Mouse (Mus musculus): ENCODE results near the gene Slc4a8. TPM values are rescaled to one million over a fixed set of nuclear protein-coding genes. Genes with fewer than 3 reads are reported as not detected.

Gene Slc4a8
- polyA plus RNA-seq, 1 experiment, result not detected

DNA sequence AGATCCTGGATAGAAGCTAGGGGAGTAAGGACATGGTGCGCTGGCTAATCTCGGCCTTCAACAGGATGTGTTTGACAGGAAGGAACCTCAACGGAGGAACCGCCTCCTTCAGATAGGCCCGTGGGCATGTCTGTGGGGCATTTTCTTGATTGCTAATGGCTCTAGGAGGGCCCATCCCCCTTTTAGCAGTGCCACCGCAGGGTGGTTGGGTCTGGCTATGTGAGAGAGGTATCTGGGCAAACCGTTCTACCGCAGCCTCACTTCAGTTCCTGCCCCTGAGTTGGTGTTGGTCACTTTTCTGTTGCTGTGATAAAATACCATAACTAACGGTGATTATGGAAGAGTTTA lies 25.6 kb upstream of the Slc4a8 start:
- TF ChIP-seq CTCF (IDR thresholded peaks at IDR 0.05; ENCODE audit: insufficient read depth, low read depth, low read length) (no peak), POLR2A (IDR thresholded peaks at IDR 0.05; ENCODE audit: insufficient read depth, low read depth, low read length) (no peak)
- Histone ChIP-seq H3K27ac (ENCODE audit: insufficient read depth, low read depth, low read length) (no peak overlapping the region), H3K4me1 (ENCODE audit: control insufficient read depth, insufficient read depth, low read length) (0 out of 2 replicates have a peak, but pooled peaks cover 2% of the 10 kb centered on the region), H3K4me3 (ENCODE audit: insufficient read depth, low read depth, low read length) (no peak overlapping the region)
- 82% methylated on average over 9 of the region's 9 CpGs for WGBS

DNA sequence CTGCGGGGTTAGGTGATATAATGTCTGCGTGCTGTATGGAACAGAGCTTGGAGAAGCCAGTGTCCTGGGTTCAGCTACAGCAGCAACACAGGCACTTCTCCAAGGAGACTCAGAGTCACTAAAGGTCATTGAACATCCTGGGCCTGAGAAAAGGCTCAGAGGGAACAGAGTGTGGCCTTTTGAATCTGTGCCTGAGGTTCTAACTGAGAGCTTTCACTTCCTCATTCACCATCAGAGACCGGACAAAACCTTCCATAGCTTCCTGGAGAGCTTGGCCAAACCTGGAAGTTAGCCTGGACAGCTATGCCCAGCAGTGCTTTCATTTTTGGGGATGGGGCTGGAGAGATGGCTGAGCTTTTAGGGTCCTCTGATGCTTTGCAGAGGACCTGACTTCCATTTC lies 23.9 kb upstream of the Slc4a8 start:
- 83% methylated on average over 3 of the region's 3 CpGs for WGBS
- TF ChIP-seq CTCF (IDR thresholded peaks at IDR 0.05; ENCODE audit: insufficient read depth, low read depth, low read length), result no peak
- no peak for TF ChIP-seq POLR2A (IDR thresholded peaks at IDR 0.05; ENCODE audit: insufficient read depth, low read depth, low read length)

GRCm38 (mm10) chr15:100738351-100738781 lies 23.2 kb upstream of the Slc4a8 start:
- 91% methylated on average over 7 of the region's 7 CpGs for WGBS
- no peak for TF ChIP-seq CTCF (IDR thresholded peaks at IDR 0.05; ENCODE audit: insufficient read depth, low read depth, low read length)
- TF ChIP-seq POLR2A (IDR thresholded peaks at IDR 0.05; ENCODE audit: insufficient read depth, low read depth, low read length), result no peak
- Histone ChIP-seq H3K27ac (ENCODE audit: insufficient read depth, low read depth, low read length) (no peak overlapping the region), H3K4me1 (ENCODE audit: control insufficient read depth, insufficient read depth, low read length) (no peaks in the 10 kb centered on the region), H3K4me3 (ENCODE audit: insufficient read depth, low read depth, low read length) (no peak overlapping the region)

More for the DNA sequence above, 23.9 kb upstream of the Slc4a8 start:
- Histone ChIP-seq H3K4me3 (ENCODE audit: insufficient read depth, low read depth, low read length) (no peak overlapping the region), H3K4me1 (ENCODE audit: control insufficient read depth, insufficient read depth, low read length) (0 out of 2 replicates have a peak, but pooled peaks cover 1% of the 10 kb centered on the region), H3K27ac (ENCODE audit: insufficient read depth, low read depth, low read length) (no peak overlapping the region)

DNA sequence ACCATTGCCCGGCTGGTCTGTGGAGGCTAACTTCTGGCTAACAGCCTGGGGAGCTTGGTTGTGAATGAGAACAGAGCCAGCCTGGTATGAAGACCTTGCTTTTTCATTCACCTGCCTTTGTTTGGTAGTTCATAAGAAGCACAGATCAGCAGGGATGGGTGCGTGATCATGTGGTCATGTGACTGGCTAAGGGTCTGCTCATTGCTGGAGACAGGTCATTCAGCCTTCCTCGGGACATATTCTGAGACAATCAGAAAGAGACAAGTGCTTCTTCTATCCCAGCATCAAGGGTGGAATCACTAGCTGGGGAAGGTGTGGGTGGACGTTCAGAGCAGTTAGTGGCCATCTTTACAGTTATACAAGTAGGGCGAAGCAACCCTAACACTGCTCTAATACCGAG lies 22.1 kb upstream of the Slc4a8 start:
- WGBS, result 90% methylated on average over 6 of the region's 6 CpGs
- TF ChIP-seq POLR2A (IDR thresholded peaks at IDR 0.05; ENCODE audit: insufficient read depth, low read depth, low read length) (no peak), CTCF (IDR thresholded peaks at IDR 0.05; ENCODE audit: insufficient read depth, low read depth, low read length) (no peak)
- H3K4me1 ChIP-seq (ENCODE audit: control insufficient read depth, insufficient read depth, low read length), result no peaks in the 10 kb centered on the region
- H3K27ac ChIP-seq (ENCODE audit: insufficient read depth, low read depth, low read length), result no peak overlapping the region
- H3K4me3 ChIP-seq (ENCODE audit: insufficient read depth, low read depth, low read length), result no peak overlapping the region

DNA sequence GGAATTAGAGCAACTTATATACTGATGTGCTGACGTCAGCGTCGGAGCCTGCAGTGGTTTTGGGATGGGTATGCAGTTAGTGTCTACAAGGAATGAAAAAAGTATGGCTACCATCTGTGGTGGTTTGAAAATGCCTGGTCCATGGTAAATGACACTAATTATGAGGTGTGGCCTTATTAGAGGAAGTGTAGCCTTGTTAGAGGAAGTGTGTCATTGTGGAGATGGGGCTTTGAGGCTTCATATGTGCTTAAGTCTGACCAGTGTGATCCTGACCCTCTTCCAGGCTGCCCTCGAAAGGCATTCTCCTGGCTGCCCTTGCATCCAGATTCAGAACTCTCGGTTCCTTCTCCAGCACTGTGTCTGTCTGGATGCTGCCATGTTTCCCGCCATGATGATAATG lies 18.3 kb upstream of the Slc4a8 start:
- TF ChIP-seq CTCF (IDR thresholded peaks at IDR 0.05; ENCODE audit: insufficient read depth, low read depth, low read length), result no peak
- no peak for TF ChIP-seq POLR2A (IDR thresholded peaks at IDR 0.05; ENCODE audit: insufficient read depth, low read depth, low read length)
- 96% methylated on average over 6 of the region's 6 CpGs for WGBS
- H3K4me3 ChIP-seq (ENCODE audit: insufficient read depth, low read depth, low read length), result no peak overlapping the region

DNA sequence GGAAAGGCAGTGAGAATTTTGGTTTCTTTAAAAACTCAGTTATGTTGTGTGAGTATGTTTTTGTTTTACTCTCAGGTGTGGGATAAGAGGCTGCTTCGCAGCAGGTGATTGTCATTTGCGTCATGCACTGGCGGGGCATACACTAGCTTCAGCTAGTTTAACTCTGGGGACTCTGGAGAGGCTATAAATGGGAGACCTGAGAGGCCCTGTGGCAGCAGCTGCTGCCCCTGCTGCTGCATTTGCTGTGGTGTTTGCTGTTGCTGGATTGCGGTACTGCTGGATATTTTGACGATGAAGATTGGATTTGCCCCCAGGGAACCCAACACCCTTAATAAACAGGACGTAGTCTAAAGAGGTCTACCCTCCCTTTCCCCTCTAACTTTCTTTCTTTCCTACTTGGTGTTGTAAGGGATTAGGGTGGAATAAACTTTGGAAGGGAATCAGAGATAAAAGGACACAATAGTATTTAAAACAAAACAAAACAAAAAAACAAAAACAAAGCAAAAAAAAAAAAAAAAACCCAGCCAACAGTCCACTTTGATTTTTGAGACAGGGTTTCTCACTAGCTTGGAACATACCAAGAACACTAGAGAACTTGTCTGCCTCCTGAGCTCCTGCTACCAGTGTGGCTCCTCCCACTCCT lies 14.9 kb upstream of the Slc4a8 start:
- Histone ChIP-seq H3K27ac (ENCODE audit: insufficient read depth, low read depth, low read length) (no peak overlapping the region), H3K4me1 (ENCODE audit: control insufficient read depth, insufficient read depth, low read length) (0 out of 2 replicates have a peak, but pooled peaks cover 2% of the 10 kb centered on the region), H3K4me3 (ENCODE audit: insufficient read depth, low read depth, low read length) (no peak overlapping the region)
- TF ChIP-seq POLR2A (IDR thresholded peaks at IDR 0.05; ENCODE audit: insufficient read depth, low read depth, low read length) (no peak), CTCF (IDR thresholded peaks at IDR 0.05; ENCODE audit: insufficient read depth, low read depth, low read length) (no peak)
- WGBS, result 44% methylated on average over 6 of the region's 6 CpGs

More for the DNA sequence above, 18.3 kb upstream of the Slc4a8 start:
- 0 out of 2 replicates have a peak, but pooled peaks cover 2% of the 10 kb centered on the region for H3K4me1 ChIP-seq (ENCODE audit: control insufficient read depth, insufficient read depth, low read length)
- no peak overlapping the region for H3K27ac ChIP-seq (ENCODE audit: insufficient read depth, low read depth, low read length)

DNA sequence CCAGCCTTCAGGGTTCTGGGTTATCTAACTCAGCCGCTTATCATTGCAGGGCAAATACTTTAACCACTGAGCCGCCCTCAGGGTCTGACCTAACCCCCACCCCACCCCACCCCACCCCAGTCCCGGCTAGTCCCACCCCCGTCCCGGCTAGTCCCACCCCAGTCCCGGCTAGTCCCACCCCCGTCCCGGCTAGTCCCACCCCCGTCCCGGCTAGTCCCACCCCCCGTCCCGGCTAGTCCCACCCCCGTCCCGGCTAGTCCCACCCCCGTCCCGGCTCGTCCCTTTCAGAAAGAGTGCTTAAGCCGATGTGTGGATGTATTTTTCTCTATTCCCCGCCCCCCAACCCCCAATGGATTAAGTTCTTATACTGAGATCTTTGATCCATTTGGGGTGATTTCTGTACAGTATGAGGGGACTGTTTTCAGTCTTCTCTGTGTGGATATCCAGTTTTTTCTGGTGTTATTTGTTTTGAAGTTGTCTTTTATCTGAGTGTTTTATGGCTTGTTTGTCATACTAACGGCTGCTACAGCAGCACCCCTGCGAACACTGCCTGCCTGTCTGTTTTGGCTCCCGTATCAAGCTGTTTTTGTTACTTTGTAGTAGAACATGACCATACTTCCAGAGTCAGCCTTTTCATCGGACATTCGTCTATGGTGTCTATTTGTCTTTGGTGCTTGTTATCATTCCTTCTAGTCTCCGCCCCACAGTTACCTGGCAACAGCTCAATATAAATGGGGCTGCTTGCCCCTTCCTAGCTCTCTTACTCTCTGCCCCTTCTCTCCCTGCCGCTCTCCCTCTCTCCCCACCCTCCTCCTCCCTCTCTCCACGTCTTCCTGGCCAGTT lies 14.2 kb upstream of the Slc4a8 start:
- TF ChIP-seq CTCF (IDR thresholded peaks at IDR 0.05; ENCODE audit: insufficient read depth, low read depth, low read length), result no peak
- TF ChIP-seq POLR2A (IDR thresholded peaks at IDR 0.05; ENCODE audit: insufficient read depth, low read depth, low read length), result no peak
- Histone ChIP-seq H3K4me1 (ENCODE audit: control insufficient read depth, insufficient read depth, low read length) (0 out of 2 replicates have a peak, but pooled peaks cover 2% of the 10 kb centered on the region), H3K4me3 (ENCODE audit: insufficient read depth, low read depth, low read length) (no peak overlapping the region), H3K27ac (ENCODE audit: insufficient read depth, low read depth, low read length) (no peak overlapping the region)
- WGBS, result 9% methylated on average over 27 of the region's 27 CpGs

- Histone ChIP-seq H3K4me1 (ENCODE audit: control insufficient read depth, insufficient read depth, low read length) (0 out of 2 replicates have a peak, but pooled peaks cover 2% of the 10 kb centered on the region), H3K4me3 (ENCODE audit: insufficient read depth, low read depth, low read length) (no peak overlapping the region), H3K27ac (ENCODE audit: insufficient read depth, low read depth, low read length) (no peak overlapping the region)
- WGBS, result 96% methylated on average over 3 of the region's 3 CpGs
- no peak for TF ChIP-seq POLR2A (IDR thresholded peaks at IDR 0.05; ENCODE audit: insufficient read depth, low read depth, low read length)
- no peak for TF ChIP-seq CTCF (IDR thresholded peaks at IDR 0.05; ENCODE audit: insufficient read depth, low read depth, low read length)
Measured at GRCm38 (mm10) chr15:100748584-100748983, 13.0 kb upstream of the Slc4a8 start.
